Mouse (Mus musculus): ENCODE measurements around the gene Zfp217.
"Not testable (repeated sequence)": the region's sequence is repeated elsewhere in the genome, so short reads cannot be mapped to it uniquely, and the experiment has no call there.

Zfp217 gene

DNA sequence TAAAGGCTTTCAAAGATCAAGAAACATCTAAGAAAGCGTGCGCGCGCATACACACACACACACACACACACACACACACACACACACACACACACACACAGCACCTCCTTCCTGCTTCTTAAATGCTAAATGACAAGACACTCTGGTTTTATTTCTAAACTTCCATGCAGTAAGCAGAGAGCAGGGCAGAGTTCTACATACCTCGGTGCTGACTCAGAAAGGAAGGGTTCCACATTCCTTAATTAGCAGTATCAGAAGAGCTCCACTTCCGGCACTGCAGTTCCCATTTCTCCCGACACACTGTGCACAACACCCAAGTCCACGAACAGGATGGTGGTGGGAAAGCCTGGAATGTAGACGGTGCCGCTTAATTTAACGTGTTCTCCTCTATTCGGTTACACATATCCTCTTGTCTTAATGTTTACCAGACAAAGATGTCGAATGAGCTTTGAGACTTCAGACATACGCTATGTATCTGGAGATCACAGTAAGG is at the start of gene Zfp217:
TSS of gene Zfp217 (minus strand) at position 443 of the 493 bp plus-strand sequence.
- no peak for DNase-seq (ENCODE audit: extremely low spot score, low spot score)

DNA sequence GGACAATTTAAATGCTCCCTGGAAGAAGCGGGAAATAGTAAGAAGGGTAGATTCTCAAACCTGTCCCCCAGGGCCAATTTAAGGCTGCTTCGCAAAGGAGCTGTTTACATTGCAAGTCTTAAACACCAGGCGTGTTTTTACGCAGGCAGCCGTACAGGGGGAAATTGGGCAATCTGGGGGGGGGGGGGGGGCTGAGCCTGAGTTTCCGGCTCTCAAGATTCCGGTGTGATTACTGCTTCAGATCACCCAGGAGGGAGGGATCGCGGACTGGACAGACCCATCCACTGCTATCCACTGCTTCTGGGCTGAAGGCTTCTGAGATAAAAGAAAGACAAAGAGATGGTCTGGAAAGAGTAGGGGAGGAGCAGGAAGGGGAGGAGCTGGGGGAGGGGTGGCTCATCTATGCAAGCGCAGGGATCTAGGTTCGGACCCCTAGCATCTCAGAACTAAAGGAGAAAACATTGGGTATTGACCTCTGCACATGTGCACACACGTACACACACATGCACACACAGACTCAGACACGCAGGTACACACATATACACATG is 47.7 kb upstream of the Zfp217 start:
- no peak for DNase-seq (ENCODE audit: extremely low spot score, low spot score)

DNA sequence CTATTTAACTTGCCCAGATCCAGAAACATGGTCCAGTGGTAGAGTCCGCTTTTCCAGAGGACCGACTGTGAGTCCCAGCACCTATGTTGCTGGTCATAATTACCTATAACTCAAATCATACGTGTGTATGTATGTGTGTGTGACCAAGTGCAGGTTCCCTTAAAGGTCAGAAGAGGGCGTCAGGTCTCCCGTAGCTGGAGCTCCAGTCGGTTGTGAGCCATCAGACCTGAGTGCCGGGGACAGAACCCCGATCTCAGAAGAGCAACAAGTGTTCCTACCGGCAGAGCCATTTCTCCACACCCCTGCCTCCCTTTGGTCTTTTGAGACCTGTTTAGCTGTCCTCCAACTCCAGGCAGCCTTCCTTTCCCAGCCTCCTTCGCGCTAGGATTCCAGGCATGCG is 46.9 kb upstream of the Zfp217 start:
- DNase-seq (ENCODE audit: extremely low spot score, low spot score), result no peak

DNA sequence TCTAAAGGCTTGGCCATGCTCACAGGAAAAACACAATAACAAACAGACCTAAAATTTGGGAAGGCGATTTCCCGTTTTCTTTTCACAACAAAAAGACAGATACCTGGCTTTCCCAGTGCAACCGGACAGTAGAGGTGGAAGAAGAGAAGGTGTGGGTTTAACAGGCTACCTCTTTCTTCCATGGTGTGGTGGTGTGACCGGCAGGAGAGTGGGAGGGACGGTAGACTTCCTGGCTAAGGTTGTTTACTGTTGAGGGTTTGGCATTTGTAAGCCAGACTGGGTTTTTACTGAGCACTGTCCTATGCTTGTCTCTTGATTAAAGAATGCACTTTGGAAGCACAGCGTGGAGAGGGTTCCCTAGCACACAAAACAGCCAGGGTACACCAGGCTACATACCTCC is 45.9 kb upstream of the Zfp217 start:
- no peak for DNase-seq (ENCODE audit: extremely low spot score, low spot score)

DNA sequence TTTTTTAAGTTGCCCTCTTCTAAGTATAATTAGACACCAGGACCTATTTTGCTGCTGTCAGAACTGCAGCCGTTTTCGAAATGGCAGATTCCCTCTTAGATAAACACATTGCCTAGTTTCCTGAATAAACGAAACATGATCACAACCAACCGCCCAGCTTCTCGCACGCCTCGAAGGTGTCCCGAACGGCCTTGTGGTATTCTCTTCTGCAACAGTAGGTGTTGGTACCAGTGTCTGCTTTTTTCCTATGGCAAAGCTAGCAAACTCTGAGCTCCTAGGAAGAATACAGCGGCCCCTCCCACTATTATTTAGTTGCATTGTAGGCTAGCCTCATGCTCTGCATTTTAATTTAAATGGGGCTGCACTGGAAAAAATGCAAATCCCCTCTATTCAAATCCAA is 45.3 kb upstream of the Zfp217 start:
- DNase-seq (ENCODE audit: extremely low spot score, low spot score), result peak; percentile 41

DNA sequence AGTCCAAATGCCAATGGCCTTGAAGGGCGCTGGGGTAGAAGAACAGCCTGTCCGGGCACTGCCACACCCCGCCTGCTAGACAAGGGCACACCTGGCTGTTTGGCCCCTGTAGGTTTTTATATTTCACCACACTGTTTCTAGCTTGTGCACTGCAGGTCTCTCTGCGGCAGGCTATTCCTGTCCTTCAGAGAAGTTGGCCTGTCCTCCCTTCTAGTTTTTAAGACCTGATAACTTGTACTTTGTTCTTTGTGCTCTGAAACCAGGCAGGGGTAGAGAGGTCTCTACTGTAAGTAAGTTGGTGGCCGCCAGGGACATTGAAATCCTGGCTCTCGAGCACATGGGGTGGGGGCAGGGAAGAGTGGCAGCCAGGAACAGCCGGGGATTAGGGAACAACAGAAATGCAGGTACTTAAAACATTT is 44.8 kb upstream of the Zfp217 start:
- peak; percentile 40 for DNase-seq (ENCODE audit: extremely low spot score, low spot score)

DNA sequence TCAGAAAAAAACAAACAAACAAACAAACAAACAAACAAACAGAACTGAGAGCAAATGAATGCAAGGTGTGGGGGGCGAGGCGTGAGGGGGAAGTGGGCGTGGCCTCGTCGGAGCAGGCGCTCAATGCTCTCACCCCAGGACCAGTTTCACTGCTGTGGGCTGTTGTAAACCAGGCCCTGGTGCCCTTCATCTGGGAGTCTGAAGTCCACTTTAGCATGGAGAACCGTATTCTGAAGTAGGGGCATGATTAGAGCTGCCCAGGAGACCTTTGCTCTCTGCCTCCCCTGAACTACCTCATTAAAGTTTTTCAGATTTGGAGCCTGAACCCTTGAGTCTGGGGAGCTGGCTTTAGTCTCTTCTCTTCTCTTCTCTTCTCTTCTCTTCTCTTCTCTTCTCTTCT is 40.8 kb upstream of the Zfp217 start:
- DNase-seq (ENCODE audit: extremely low spot score, low spot score), result no peak

DNA sequence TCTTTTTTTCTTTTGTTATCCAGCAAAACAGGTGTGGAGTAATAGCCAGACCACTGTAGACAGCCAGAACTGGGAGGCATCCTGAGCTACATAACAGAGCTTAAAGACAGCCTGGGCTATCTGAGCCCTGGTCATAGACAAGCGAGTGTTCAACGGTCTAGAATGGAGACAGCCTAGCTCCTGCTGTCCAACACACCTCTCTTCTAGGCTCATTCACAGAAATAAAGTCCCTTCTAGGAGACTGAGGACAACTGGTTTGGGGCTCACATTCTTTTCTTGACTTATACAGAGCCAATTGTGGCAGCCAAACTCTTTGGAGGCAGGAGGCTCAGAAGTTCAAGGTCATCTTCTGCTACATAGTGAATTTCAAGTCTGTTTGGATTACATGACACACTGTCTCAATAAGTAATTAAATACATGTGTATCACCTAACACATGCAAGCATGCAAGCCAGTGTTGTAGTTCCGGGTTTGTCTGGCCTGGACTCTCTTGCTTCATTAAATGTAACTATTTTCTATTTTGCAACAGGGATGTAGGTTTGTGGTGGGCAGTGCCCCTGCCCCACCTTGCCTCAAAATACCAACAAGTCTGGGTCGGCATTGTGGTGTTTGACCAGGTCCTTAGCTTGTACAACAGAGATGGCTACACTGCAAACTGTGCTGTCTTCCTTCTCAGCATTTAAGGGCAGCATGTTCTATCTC is 37.4 kb upstream of the Zfp217 start:
- DNase-seq (ENCODE audit: extremely low spot score, low spot score), result no peak

DNA sequence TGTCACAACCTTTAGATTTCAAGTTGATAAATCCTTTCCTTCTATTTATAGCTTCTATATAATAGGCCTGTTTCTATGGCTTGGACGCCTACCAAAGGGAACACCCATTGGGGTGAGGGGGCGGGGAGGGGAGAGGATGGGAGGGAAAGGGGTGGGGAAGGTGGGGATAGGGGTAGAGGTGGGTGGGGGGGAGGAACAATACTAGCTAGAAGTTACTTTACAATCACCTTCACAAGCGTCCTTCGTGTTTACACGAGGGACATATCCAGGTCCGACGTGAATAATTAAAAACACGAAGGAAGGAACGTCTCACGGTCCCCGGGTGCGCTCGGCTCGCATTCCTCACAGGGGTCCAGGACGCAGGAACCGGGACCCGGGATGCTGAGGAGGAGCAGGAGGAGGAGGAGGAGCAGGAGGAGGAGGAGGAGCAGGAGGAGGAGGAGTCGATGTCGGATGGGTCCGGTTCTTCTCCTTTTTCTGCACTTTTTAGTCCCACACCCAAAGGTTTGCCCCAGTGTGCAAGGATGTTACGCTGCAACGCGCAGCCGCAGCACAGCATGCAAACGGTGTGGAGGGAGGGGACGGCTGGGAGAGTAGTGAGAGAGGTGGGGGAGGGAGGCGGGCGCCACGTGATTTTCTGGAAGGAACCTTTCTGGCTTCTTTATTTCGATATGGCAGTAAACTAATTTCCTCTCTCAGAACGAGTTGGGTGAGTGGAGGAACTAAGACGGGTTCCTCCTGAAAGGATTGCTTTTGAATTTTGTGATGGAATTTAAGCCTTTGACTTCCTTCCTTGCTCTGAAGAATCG is 36.5 kb upstream of the Zfp217 start:
- DNase-seq (ENCODE audit: extremely low spot score, low spot score), result peak; percentile 72

DNA sequence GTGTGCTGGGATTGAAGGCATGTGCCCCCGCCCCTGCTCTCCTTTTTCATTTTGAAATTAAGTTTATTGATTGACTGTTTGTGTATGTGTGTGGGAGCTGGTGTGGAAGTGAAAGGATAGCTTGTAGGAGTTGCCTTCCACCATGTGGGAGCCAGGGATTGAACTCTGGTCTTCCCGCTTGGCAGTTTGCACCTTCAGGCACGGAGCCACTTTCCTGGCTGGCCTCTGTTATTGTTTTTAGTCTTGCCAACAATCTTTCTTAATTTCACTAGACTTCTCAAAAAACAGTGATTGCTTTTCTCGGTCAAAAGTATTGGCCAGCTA is 35.9 kb upstream of the Zfp217 start:
- DNase-seq (ENCODE audit: extremely low spot score, low spot score), result no peak

DNA sequence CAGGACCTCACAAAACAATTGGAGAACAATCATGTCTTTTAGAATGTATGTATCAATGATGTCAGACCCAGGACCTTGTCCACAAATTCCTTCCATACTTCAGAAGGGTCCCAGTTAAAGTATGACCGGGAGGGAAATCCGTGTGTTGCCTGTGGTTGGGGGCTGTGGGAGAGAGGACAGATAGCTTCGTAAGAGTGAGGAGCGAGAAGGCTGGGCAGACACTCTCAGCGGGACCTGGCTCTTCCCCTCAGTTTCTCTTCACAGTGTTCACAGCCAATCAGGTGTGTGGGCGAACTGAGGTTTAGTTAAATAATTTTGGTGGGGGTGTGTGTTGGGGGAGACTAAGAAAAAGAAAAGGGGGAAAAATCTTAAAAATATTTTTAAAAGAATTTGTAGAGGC is 34.0 kb upstream of the Zfp217 start:
- DNase-seq (ENCODE audit: extremely low spot score, low spot score), result no peak

DNA sequence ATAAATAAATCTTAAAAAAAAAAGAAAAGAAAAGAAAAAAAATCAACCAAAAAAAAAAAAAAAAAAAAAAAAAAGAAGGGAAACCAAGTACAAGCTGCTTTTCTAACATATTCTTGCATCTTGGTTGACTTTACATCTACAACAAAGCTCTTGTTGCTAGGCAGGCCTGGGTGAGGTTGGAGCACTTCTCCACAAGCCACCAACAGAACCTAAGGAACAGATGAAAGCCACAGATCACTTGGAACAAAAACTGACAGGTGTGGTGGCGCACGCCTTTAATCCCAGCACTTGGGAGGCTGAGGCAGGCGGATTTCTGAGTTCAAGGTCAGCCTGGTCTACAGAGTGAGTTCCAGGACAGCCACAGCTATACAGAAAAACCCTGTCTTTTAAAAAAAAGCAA is 32.9 kb upstream of the Zfp217 start:
- not testable (repeated sequence) for DNase-seq (ENCODE audit: extremely low spot score, low spot score)

DNA sequence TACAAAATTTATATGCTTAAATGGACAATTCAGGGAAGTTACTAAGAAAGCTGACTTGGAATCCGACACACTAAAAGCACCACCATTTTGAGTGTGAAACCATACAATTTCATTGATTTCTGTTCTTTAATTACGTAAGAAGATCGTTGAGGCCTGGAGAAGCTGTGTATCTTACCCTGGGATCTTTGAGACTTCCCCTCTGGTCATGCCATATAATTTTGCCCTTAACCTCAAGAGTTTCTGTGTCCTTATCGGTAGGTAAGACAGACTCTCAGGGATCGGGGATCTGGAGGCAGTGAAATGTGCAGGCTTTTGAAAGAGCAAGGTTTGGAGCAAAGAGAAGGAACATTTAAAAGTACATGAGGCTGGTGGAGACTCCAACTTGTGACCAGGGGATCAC is 31.4 kb upstream of the Zfp217 start:
- no peak for DNase-seq (ENCODE audit: extremely low spot score, low spot score)

DNA sequence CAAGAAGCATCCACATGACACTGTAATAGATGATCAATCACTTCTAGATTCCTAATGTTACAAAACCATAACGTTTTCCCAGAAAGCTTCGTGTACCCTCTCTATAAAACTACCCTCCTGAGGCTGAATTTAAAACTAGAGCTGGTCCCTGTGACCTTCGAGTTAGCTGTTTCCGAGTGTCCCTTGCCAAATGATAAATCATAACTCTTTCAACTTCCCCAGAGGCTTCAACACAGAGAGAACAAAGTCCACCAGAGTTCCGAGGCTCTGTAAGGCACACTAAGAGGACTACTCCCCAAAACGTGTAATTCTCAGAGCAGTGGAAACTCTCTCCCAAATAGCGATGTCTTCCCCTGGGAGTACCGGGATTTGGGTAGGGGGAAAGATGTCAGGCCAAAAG is 29.4 kb upstream of the Zfp217 start:
- DNase-seq (ENCODE audit: extremely low spot score, low spot score), result no peak

DNA sequence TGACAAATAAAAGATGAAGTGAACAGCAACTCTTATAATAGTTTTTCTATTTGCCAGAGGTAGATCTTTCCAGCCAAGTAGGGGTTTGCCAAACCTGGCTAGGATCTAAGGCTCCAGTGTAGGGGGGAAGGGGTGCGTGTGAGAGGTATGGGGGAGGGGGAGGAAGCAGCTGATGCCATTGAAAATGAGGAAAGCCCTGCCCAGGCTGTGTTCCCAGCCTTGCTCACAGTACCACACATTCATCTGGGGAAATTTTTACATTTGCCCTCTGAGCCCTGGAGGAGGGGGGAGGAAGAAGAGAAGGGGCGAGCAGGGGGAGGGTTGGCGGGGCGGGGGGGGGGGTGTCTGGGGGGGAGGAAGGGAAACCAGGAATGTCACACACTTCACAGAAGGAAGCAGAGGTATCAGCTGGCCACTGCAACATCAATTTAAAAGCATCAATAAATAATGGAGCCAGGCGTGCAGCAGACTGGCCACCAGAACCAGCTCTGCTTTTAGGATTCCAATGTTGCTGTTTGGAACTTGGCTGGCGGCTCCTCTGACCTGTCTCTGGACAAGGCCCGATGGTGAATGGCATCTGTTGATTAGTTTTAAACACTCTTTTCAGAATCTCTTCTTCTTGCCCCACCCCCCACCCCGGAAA is 28.5 kb upstream of the Zfp217 start:
- no peak for DNase-seq (ENCODE audit: extremely low spot score, low spot score)

DNA sequence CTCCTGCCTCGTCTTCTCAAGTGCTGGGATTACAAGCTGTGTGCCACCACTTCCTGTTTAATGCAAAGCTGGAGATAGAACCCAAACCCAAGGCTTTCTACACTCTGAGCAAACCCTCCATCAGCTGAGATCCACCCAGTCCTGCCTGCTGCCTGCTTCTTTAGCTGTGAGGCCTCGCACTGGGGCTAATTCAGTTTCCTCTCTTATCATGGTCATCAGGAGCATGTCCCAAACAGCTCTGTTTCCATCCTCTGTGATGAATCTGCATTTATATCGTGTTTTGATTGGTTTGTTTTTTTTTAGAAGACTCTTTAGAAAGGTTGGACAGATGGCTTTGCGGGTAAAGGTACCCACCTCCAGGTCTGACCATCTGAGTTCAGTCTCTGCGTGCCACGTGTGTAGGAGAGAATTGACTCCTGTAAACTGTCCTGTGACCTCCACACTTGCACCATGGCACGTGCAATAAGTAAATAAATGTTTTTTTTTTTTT is 27.8 kb upstream of the Zfp217 start:
- DNase-seq (ENCODE audit: extremely low spot score, low spot score), result no peak

DNA sequence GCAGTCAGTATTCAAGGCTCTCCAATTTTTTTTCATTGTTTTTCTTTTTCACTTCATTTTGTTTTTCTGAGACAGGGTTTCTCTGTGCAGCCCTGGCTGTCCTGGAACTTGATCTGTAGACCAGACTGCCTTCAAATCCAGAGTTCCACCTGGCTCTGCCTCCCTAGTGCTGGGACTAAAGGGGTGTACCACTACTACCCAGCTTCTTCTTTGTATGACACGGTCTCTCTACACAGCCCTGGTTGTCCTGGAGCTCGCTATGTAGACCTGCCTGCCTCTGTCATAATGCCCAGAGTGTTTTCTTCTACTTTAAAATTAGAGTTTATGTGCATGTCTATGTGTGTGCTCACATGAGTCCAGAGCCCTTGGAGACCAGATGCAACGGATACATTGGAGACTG is 27.3 kb upstream of the Zfp217 start:
- no peak for DNase-seq (ENCODE audit: extremely low spot score, low spot score)

DNA sequence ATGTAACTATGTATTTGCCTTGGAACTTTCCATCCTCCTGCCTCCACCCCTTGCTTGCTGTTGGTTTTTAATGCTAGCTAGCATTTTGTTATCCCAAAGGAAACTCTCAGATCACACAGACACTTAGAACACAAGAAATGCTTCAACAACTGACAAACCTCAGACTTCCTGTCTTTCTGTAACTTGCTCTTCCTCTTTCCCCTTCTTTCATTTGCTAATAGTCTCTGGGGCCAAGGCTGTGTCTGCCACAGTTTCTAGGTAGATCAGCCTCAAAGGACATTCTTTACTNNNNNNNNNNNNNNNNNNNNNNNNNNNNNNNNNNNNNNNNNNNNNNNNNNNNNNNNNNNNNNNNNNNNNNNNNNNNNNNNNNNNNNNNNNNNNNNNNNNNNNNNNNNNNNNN is 21.2 kb upstream of the Zfp217 start:
- no peak for DNase-seq (ENCODE audit: extremely low spot score, low spot score)

DNA sequence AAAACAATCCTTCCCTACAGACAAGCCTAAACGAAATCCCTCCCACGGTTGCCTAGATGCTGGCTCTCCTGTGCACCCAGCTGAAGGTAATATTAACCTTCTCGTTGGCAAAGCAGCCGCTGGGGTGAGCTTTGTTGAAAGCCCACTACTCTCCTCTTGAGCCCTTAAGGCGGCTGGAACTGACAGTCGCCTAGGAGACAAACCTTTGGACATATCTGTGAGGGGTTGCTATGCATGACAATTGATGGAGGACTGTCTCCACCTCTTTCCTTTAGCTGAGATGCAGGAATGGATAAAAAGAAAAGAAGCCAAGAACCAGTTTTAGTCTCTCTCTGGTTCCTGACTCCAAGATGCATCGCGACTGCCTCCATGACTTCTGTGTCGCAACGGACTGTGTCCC is 17.7 kb upstream of the Zfp217 start:
- no peak for DNase-seq (ENCODE audit: extremely low spot score, low spot score)

DNA sequence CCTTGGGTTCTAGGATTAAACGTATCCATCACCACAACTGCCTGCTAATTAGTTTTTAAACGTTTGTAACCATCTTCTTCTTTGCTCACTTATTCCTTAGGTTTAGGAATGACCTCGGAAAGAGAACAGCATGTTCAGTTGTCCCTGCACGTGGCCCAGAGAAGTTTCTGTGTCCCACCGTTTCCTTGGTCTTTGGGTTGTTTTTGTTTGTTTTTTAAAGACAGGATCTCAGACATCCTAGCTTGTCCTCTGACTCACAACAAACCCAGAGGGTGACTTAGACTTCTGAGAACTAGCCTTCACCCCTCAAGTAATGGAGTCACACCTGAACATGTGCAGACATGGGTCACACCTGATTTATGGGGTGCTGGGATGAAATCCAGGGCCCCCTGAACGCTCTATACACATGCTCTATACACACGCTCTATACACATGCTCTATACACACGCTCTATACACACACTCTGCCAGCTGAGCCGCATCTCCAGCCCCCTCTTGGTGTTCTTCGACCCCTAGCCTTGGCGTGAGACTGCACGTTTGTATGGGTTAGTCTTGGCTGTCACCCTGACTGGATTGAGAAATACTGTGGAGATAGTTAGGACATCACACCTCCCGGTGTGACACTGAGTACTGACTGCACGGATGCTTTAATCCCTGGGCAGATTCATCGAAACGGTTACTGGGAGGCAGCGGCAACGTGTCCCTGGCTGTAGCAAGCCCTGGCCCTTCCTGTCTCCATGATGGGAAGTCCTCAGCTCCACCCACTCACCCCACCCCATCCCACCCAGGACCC is 16.0 kb upstream of the Zfp217 start:
- DNase-seq (ENCODE audit: extremely low spot score, low spot score), result no peak

Data from neural tube, embryonic 10.5 days (tissue).